Mouse (Mus musculus) limb, embryonic 15.5 days (tissue): ENCODE data around the gene Pmepa1. TPM values are rescaled to one million over a fixed set of nuclear protein-coding genes. Genes with fewer than 3 reads are reported as not detected.

Source experiments
- ATAC-seq: fragments of 200-750 bp; cut with Nextera tagmentation; 2 replicates; pipeline ENCODE4 v1.8.0; 2017; ENCODE audit warnings: low read depth, moderate TSS enrichment; ENCODE audit not compliant: insufficient number of reproducible peaks, low FRiP score, low TSS enrichment
- H3K27ac ChIP-seq: fragments of 300-500 bp; sonication (generic); 2 replicates; pipeline ENCODE4 v1.5.1; 2015; ENCODE audit warnings: moderate library complexity, mild to moderate bottlenecking, inconsistent platforms
- H3K27me3 ChIP-seq: fragments of 300-500 bp; sonication (generic); 2 replicates; pipeline ENCODE4 v1.6.1; 2015; ENCODE audit warnings: inconsistent platforms
- H3K36me3 ChIP-seq: fragments of 300-500 bp; sonication (generic); 2 replicates; pipeline ENCODE4 v1.6.1; 2015; ENCODE audit warnings: inconsistent platforms
- H3K4me1 ChIP-seq: fragments of 300-500 bp; sonication (generic); 2 replicates; pipeline ENCODE4 v1.6.1; 2015; ENCODE audit warnings: inconsistent platforms
- H3K4me2 ChIP-seq: fragments of 300-500 bp; sonication (generic); 2 replicates; pipeline ENCODE4 v1.6.1; 2015; ENCODE audit warnings: mild to moderate bottlenecking, inconsistent platforms
- H3K4me3 ChIP-seq: fragments of 300-500 bp; sonication (generic); 2 replicates; pipeline ENCODE4 v1.5.1; 2015; ENCODE audit warnings: mild to moderate bottlenecking, inconsistent platforms
- H3K9ac ChIP-seq: fragments of 300-500 bp; sonication (generic); 2 replicates; pipeline ENCODE4 v1.6.1; 2015; ENCODE audit warnings: inconsistent platforms
- H3K9me3 ChIP-seq: fragments of 300-500 bp; sonication (generic); 2 replicates; pipeline ENCODE4 v1.6.1; 2016; ENCODE audit warnings: inconsistent platforms
- WGBS: fragments of 180-500 bp; shearing (Covaris S2); methylation state at CpG from one replicate; pipeline ENCODE4 v1.1.7; 2015; 5-methylcytosine and 5-hydroxymethylcytosine counted together
- polyA plus RNA-seq: library from polyadenylated mRNA; unstranded; fragments of >200 nt; fragmentation: Nextera tagmentation; extraction: Ambion mirVana; gene quantifications from 2 replicates; pipeline ENCODE4 v1.2.1, GENCODE M21; 2015

The Pmepa1 gene
- polyA plus RNA-seq, 1 experiment from 2014 or later, result 8.4 TPM

DNA sequence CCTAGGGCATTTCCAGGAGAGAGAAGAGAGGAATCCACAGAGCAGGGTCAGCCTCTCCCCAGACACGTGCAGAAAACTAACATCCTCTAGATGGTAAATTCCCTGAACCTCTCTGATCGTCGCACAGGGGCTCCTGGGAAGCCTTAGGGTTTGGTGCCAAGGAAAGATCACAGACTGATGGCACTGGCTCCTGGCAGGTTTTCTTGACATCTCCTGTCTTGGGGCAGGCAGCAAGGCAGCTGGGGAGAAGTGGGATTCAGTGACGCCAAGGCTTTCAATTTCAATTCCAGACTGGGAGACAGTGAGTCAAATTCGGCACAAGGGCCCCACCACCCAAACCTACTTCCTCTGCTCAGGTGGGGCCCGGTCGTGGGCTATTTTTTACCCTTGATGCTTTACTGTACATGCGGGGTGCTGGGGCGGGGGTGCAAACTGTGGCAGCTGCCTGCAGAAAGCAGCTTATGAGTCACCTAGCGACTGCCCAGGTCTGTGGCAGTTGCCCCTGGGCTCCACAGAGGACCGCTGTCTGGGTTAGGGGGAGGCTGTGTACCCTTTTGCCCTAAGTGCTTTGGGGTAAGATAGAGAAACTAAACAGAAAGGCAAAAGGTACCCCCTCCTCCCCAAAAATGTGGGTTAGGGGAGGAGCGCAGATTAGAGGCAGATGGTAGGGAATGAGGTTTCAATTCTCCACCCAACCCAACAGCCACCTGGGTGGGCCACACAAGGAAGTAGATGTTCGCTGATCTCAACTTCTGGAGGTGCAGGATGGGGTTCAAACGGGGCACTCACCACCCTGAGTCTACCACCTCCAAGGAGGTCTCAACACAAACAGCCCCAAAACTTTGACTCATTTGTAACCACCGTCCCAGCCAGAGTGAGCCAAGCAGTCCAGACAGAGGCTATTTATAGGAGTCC lies 1.6 kb downstream of the Pmepa1 start:
- Histone ChIP-seq H3K4me1 (peaks cover 73% of the 10 kb centered on the region), H3K9ac (peak overlapping the region; percentile 98), H3K4me3 (peak overlapping the region; percentile 96), H3K4me2 (peak overlapping the region; percentile 72), H3K27me3 (no peaks in the 10 kb centered on the region), H3K36me3 (no peaks in the 10 kb centered on the region), H3K27ac (peak overlapping the region; percentile 91; the same call in 1 of the 2 replicates), H3K9me3 (no peaks in the 10 kb centered on the region)
- ATAC-seq, result no peak
- WGBS, result 11% methylated on average over 15 of the region's 15 CpGs

DNA sequence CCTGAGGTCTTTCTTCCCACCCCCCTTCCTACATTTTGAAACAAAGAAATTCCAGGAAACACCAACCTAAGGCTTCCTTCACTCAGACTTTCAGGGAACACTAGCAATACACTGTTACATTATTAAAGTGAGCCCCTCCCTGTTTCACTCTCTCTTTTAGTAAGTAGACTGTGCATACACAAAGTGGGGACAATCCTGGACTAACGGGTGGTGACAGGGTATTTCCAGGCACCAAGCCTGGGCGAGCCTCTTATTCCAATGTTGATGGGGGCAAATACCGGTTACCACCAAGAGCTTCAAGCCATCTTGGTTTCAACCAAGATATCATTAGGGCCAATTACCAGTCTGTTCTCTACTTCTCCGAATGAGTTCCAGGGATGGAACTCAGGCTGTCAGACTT lies 2.4 kb downstream of the Pmepa1 start:
- peaks cover 73% of the 10 kb centered on the region for H3K4me1 ChIP-seq
- no peak overlapping the region for H3K9ac ChIP-seq
- no peak overlapping the region for H3K27ac ChIP-seq
- 52% methylated on average over 4 of the region's 4 CpGs for WGBS
- H3K36me3 ChIP-seq, result no peaks in the 10 kb centered on the region
- peak overlapping the region; percentile 72 for H3K4me2 ChIP-seq
- no peaks in the 10 kb centered on the region for H3K27me3 ChIP-seq
- no peaks in the 10 kb centered on the region for H3K9me3 ChIP-seq
- H3K4me3 ChIP-seq, result peak overlapping the region; percentile 96
- no peak for ATAC-seq

DNA sequence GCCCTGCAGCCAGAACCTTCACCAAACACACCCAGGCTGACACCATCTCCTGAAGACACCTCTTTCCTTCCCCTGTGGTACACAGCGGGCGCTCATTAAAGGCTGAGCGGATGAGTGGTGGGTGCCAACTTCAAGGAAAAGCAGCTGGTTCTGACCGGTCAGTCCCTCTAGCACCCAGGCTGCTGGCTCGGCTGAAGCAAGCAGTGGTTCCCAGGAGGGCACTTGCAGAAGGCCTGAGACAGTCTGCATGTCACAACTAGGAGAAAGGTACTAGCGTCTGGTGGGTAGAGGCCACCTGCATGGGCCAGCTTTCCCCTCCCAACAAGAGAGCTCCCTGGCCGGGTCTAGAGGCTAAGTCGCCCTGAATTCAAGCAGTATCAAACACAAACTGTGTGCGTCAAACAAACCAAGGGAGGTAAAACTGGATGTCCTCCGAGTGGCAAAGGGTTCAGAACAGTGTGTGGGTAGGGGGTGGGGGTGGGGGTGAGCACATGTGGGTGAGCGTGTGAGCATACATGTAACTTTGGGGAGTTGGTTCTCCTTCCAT lies 3.9 kb downstream of the Pmepa1 start:
- peaks cover 79% of the 10 kb centered on the region for H3K4me1 ChIP-seq
- no peaks in the 10 kb centered on the region for H3K27me3 ChIP-seq
- H3K9me3 ChIP-seq, result no peaks in the 10 kb centered on the region
- H3K36me3 ChIP-seq, result no peaks in the 10 kb centered on the region
- peak overlapping the region; percentile 19; the same call in 1 of the 2 replicates for H3K4me2 ChIP-seq
- 77% methylated on average over 11 of the region's 11 CpGs for WGBS
- no peak overlapping the region for H3K27ac ChIP-seq
- no peak overlapping the region for H3K9ac ChIP-seq
- no peak for ATAC-seq
- H3K4me3 ChIP-seq, result no peak overlapping the region

DNA sequence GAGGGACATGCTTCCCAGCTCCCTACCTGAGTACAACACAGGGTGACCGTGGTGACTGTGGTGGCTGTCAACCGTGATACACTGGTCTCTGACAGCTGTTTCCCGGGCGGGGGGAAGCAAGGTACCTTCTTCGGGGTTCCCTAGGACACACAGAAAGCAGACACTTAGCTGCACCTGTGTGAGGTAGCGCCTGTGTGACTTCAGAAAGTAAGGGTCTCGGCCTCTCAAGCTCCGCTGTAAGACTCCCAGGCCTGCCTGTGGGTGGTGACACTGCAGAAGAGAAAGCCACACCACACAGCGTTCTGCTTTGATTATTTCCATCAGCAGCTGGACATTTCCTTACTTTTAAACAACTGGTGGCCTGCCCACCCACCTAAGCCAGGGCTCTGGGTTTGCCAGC lies 4.8 kb downstream of the Pmepa1 start:
- Histone ChIP-seq H3K9ac (no peak overlapping the region), H3K36me3 (no peaks in the 10 kb centered on the region), H3K9me3 (no peaks in the 10 kb centered on the region), H3K4me1 (peaks cover 81% of the 10 kb centered on the region), H3K27me3 (no peaks in the 10 kb centered on the region), H3K4me2 (0 out of 2 replicates have a peak overlapping the region, but pooled peaks have one; percentile 3), H3K27ac (no peak overlapping the region), H3K4me3 (no peak overlapping the region)
- 75% methylated on average over 9 of the region's 9 CpGs for WGBS
- no peak for ATAC-seq

DNA sequence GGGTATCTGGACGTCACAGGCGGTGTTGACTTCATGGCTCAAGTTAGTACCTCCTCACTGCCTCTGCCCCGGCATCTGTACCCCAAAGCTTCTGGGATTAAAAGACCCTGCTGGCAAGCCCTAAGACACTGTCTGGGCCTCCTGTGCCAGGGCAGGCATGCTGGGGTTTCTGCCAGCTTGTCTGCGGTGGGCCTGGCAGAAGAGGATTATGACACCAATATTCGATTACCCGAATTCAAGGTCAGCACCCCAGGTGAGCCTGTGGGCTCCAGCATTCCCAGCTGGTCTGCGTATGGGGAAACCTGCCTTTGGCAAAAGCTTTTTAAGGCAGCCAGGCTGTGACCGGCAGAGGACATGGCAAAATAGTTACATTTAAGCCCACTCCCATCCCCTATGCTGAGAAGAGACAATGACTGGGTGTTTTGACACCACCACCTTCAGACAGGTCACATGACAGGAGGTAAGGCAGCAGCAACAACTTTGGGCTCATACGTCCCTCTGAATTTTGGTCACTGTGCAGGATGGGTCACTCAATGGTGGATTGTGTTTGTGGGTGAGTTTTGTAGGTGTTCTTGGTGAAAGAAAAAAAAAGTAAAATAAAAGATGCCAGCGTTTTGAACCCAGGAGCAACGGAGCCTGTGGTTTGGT lies 5.6 kb downstream of the Pmepa1 start:
- H3K9ac ChIP-seq, result no peak overlapping the region
- no peaks in the 10 kb centered on the region for H3K36me3 ChIP-seq
- H3K4me3 ChIP-seq, result no peak overlapping the region
- H3K4me2 ChIP-seq, result no peak overlapping the region
- peaks cover 89% of the 10 kb centered on the region for H3K4me1 ChIP-seq
- no peaks in the 10 kb centered on the region for H3K9me3 ChIP-seq
- H3K27ac ChIP-seq, result no peak overlapping the region
- ATAC-seq, result no peak
- H3K27me3 ChIP-seq, result no peaks in the 10 kb centered on the region
- WGBS, result 64% methylated on average over 11 of the region's 11 CpGs

DNA sequence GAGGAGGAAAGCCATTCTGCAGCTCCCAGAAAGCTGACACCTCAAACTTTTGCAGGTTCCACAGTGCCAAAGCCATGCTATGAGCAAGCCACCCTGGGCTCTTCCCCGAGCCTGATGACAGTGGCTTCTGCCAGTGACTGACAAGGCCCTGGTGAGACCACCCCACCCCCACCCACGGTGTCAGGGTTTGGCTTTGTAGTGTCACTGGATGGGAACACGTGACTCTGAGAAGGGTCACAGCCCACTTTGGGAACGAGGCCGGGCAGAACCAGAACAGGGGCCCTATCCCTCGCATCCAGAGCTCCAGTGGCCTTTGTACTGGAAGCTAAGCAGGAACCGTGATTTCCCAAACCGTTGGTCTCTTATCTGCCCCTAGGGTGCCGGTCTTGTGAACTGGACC lies 6.1 kb downstream of the Pmepa1 start:
- Histone ChIP-seq H3K4me3 (no peak overlapping the region), H3K4me1 (peaks cover 94% of the 10 kb centered on the region), H3K36me3 (no peaks in the 10 kb centered on the region), H3K9ac (no peak overlapping the region), H3K4me2 (no peak overlapping the region), H3K27me3 (no peaks in the 10 kb centered on the region), H3K9me3 (no peaks in the 10 kb centered on the region), H3K27ac (no peak overlapping the region)
- WGBS, result 64% methylated on average over 9 of the region's 9 CpGs
- ATAC-seq, result no peak

- no peak overlapping the region for H3K4me2 ChIP-seq
- no peaks in the 10 kb centered on the region for H3K36me3 ChIP-seq
- no peaks in the 10 kb centered on the region for H3K27me3 ChIP-seq
- 73% methylated on average over 3 of the region's 3 CpGs for WGBS
- ATAC-seq, result no peak
- no peak overlapping the region for H3K4me3 ChIP-seq
- no peaks in the 10 kb centered on the region for H3K9me3 ChIP-seq
- H3K27ac ChIP-seq, result no peak overlapping the region
- H3K4me1 ChIP-seq, result peaks cover 95% of the 10 kb centered on the region
- no peak overlapping the region for H3K9ac ChIP-seq
Measured at GRCm38 (mm10) chr2:173267562-173267961, 8.8 kb downstream of the Pmepa1 start.

DNA sequence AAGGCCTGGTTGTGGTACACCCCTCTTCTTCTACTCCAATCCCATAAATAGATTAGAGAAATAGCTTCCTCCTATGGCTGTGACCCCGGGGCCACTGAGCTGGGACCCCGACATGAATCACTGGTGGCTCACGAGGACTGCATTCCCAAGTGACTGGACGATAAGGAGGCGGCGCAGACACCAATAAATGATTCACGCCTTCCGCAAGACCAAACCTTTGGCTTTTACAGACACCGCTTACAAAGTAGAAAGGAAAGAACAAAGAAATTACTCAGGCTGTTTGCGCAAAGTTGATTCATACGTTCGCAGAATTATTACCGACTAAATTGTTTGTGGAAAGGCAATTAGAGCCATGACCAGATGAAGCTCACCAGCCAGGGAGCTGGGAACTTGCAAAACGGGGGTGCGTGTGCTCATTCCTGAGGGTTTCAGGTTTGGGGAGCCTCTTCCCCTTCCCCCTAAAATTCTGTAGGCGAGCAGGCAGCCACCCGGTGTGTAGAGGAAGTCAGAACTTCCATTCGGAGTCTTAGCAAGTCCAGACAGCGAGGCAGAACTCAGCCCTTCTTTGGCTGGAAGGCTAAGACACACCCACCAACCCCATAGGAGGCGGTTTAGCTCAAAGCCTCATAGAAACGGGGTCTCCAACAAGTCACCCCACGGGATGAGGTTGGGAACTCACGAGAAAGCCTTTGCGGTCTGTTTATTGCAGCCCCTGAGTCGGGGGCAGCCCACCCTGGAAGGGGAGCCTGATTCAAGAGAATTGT lies 9.8 kb downstream of the Pmepa1 start:
- 52% methylated on average over 25 of the region's 25 CpGs for WGBS
- no peak for ATAC-seq
- Histone ChIP-seq H3K4me1 (peaks cover 95% of the 10 kb centered on the region), H3K36me3 (no peaks in the 10 kb centered on the region), H3K4me2 (peak overlapping the region; percentile 10; the same call in 1 of the 2 replicates), H3K9me3 (no peaks in the 10 kb centered on the region), H3K27me3 (no peaks in the 10 kb centered on the region), H3K9ac (no peak overlapping the region), H3K27ac (no peak overlapping the region), H3K4me3 (no peak overlapping the region)

GRCm38 (mm10) chr2:173265468-173266265 lies 10.7 kb downstream of the Pmepa1 start:
- 82% methylated on average over 22 of the region's 22 CpGs for WGBS
- H3K9me3 ChIP-seq, result no peaks in the 10 kb centered on the region
- H3K4me3 ChIP-seq, result no peak overlapping the region
- H3K4me2 ChIP-seq, result no peak overlapping the region
- H3K27ac ChIP-seq, result no peak overlapping the region
- H3K36me3 ChIP-seq, result no peaks in the 10 kb centered on the region
- no peak overlapping the region for H3K9ac ChIP-seq
- H3K27me3 ChIP-seq, result no peaks in the 10 kb centered on the region
- no peak for ATAC-seq
- H3K4me1 ChIP-seq, result peaks cover 95% of the 10 kb centered on the region

DNA sequence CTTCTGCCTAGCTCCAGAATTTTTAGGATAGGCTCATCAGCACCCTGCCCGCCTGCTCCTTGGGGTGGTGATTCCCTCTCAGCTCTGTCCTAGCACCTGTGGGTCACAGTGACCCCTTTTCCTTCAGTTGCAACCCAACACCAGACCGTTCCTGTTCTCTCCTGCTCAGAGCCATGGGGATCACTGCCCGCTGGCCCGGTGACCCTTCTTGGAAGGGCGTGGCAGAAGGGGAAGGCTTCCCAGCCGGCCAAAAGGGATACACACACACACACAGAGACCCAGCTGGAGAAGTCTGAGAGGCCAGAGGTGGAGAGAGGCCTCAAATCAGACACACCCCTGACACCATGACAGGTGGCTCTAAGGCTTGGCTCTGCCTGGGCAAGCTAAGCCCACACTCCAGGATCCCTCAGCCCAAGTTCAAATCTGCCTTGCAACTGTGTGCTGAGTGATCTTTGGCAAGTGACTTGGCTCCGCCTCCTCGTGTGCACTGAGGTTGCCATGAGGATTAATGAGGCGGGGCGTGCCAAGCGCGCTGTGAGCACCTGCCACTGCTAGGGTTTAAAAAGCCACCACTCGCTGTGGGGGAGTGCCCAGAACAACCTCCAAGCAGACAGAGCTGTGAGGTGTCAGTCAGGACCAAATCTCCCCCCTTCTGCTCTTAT lies 11.7 kb downstream of the Pmepa1 start:
- no peak for ATAC-seq
- WGBS, result 25% methylated on average over 13 of the region's 13 CpGs
- no peak overlapping the region for H3K4me3 ChIP-seq

More for the DNA sequence above, 11.7 kb downstream of the Pmepa1 start:
- H3K27me3 ChIP-seq, result no peaks in the 10 kb centered on the region
- no peak overlapping the region for H3K9ac ChIP-seq
- no peaks in the 10 kb centered on the region for H3K36me3 ChIP-seq
- H3K9me3 ChIP-seq, result no peaks in the 10 kb centered on the region
- H3K4me1 ChIP-seq, result peaks cover 95% of the 10 kb centered on the region
- H3K4me2 ChIP-seq, result no peak overlapping the region
- H3K27ac ChIP-seq, result no peak overlapping the region
